23 mouse cellular contexts compared by ENCODE assay signal in the genomic region with DNA sequence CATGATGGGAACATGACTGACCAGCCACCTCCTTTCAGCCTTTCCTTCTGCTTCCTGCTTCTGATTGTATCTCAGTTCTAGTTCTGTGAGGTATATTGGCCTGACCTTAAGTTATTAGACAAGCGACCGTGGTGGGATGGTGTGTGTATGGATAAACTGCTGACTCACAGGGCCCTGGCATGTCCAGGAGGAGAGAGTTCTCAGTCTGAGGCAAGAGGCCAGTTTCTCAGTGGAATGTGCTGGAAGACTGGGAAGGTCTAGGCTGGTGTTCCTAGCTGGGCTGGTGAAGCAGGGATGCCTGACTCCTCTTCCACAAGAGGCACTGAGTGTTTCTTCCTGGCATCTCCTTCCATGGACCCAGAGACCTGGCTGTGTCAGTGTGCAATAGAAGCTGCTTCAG. TPM values are rescaled to one million over a fixed set of nuclear protein-coding genes. Genes with fewer than 3 reads are reported as not detected.
DNase-seq lines count a peak whose midpoint lies in the region; TF ChIP-seq lines count a peak whose summit lies in the region.
"Had no signal": no experiment of that assay in that cellular context is flagged by ENCODE, and none has a peak within 500 bp of the region (broad histone marks: within the 10 kb centered on the region; RNA-seq: fewer than 3 reads in every experiment).

No protein-coding gene starts in this region.

- WGBS in small intestine, adult 2 months, result 63% methylated on average over 2 of the region's 2 CpGs
- WGBS in kidney, adult 2 months, result 57% methylated on average over 2 of the region's 2 CpGs

- DNase-seq in 3T3-L1 (ENCODE audit: low read depth, low spot score) (peak; percentile 64), NIH3T3 (ENCODE audit: low read depth) (peak; percentile 71)
- no peak for DNase-seq in lung, adult 18-20 months
- DNase-seq in kidney, adult 2 months, result no peak
- DNase-seq: adrenal gland, adult 8-10 months; adrenal gland, postnatal 14 days; adrenal gland, postnatal 36 days; B cell, adult 2 months; cerebellum, adult 11-12 months; cerebellum, adult 2 months; cerebellum, adult 9-10 months; cerebellum, postnatal 10 days; cerebellum, postnatal 25 days; forebrain, postnatal 0 days had no signal

- TF ChIP-seq CTCF in small intestine, adult 2 months (IDR thresholded peaks at IDR 0.05; ENCODE audit: extremely low read depth, insufficient read length, insufficient replicate concordance, low read depth, low read length), result no peak
- TF ChIP-seq CTCF in kidney, adult 2 months (conservative IDR thresholded peaks at IDR 0.05; ENCODE audit: insufficient read depth, insufficient read length, low read depth, low read length), result no peak

- H3K36me3 ChIP-seq in small intestine, adult 2 months (ENCODE audit: control insufficient read depth, insufficient read depth, low read length), result no peaks in the 10 kb centered on the region
- H3K36me3 ChIP-seq in kidney, adult 2 months (ENCODE audit: control insufficient read depth, insufficient read depth, low read length), result no peaks in the 10 kb centered on the region
- H3K36me3 ChIP-seq: embryonic facial prominence, embryonic 10.5 days; embryonic facial prominence, embryonic 12.5 days; forebrain, embryonic 15.5 days; G1E had no signal

- peaks cover 10% of the 10 kb centered on the region; the same call in 1 of the 2 replicates for H3K27me3 ChIP-seq in small intestine, adult 2 months (ENCODE audit: control insufficient read depth, insufficient read depth, low read length)
- H3K27me3 ChIP-seq in kidney, adult 2 months (replicated peaks; ENCODE audit: control insufficient read depth, insufficient read depth, low read length), result no peaks in the 10 kb centered on the region

- no peak overlapping the region for H3K4me3 ChIP-seq in small intestine, adult 2 months (ENCODE audit: low read depth, low read length)
- no peak overlapping the region for H3K4me3 ChIP-seq in kidney, adult 2 months (ENCODE audit: insufficient read depth, low read depth, low read length)
- H3K4me3 ChIP-seq: embryonic facial prominence, embryonic 10.5 days; embryonic facial prominence, embryonic 12.5 days; forebrain, embryonic 13.5 days; forebrain, embryonic 15.5 days had no signal

- H3K4me1 ChIP-seq in small intestine, adult 2 months (ENCODE audit: control insufficient read depth, insufficient read depth, insufficient read length, low read length), result peaks cover 41% of the 10 kb centered on the region
- peaks cover 18% of the 10 kb centered on the region for H3K4me1 ChIP-seq in kidney, adult 2 months (ENCODE audit: control insufficient read depth, insufficient read depth, low read length)
- H3K4me1 ChIP-seq: embryonic facial prominence, embryonic 12.5 days had no signal

- peak overlapping the region; percentile 14 for H3K27ac ChIP-seq in small intestine, adult 2 months (ENCODE audit: insufficient read depth, low read depth, low read length)
- H3K27ac ChIP-seq in kidney, adult 2 months (ENCODE audit: insufficient read depth, low read depth, low read length), result no peak overlapping the region
- H3K27ac ChIP-seq: embryonic facial prominence, embryonic 10.5 days; embryonic facial prominence, embryonic 12.5 days; forebrain, embryonic 13.5 days; forebrain, embryonic 15.5 days had no signal

- TF ChIP-seq POLR2A in small intestine, adult 2 months (IDR thresholded peaks at IDR 0.05; ENCODE audit: low read depth, low read length), result no peak
- no peak for TF ChIP-seq POLR2A in kidney, adult 2 months (IDR thresholded peaks at IDR 0.05; ENCODE audit: low read depth, low read length)

RNA-seq across cellular contexts. Expression of a gene that starts 4.1 kb away (rescaled TPM):
- 8.3 and 51.7 TPM in 2 replicates for polyA plus RNA-seq in small intestine, adult 2 months (2012; rRNA removed)
- polyA plus RNA-seq in kidney, adult 2 months (2012; rRNA removed), result 0.81 and 1.0 TPM in 2 replicates
- polyA plus RNA-seq: CD4-positive, CD25-positive, alpha-beta regulatory T cell, adult 4 months; cerebellum, adult 2 months; cortical plate, adult 2 months; embryonic facial prominence, embryonic 12.5 days; forebrain, embryonic 11.5 days; forebrain, embryonic 13.5 days; forebrain, embryonic 15.5 days; forebrain, postnatal 0 days had no signal

RNA-seq across cellular contexts. Expression of a gene that starts 10.6 kb away (rescaled TPM):
- 124 and 572 TPM in 2 replicates for polyA plus RNA-seq in small intestine, adult 2 months (2012; rRNA removed)
- polyA plus RNA-seq in kidney, adult 2 months (2012; rRNA removed), result 48.3 and 57.5 TPM in 2 replicates

RNA-seq across cellular contexts. Expression of a gene that starts 15.2 kb away (rescaled TPM):
- 30.0 and 33.4 TPM in 2 replicates for polyA plus RNA-seq in small intestine, adult 2 months (2012; rRNA removed)
- polyA plus RNA-seq in kidney, adult 2 months (2012; rRNA removed), result 80.2 and 90.1 TPM in 2 replicates

RNA-seq across cellular contexts. Expression of a gene that starts 47.0 kb away (rescaled TPM):
- polyA plus RNA-seq in small intestine, adult 2 months (2012; rRNA removed), result 1.9 and 3.8 TPM in 2 replicates
- 3.3 and 4.4 TPM in 2 replicates for polyA plus RNA-seq in kidney, adult 2 months (2012; rRNA removed)
- polyA plus RNA-seq: forebrain, embryonic 11.5 days; G1E had no signal

Comparison
In these comparisons a context has a peak if more than half of its experiments do, and no peak if none do; other contexts are left out.
1. DNase-seq: peak in 3T3-L1 (single experiment) and NIH3T3 (single experiment); none in lung, adult 18-20 months (0 of 2) and kidney, adult 2 months (single experiment).